In genomic region chrX:13214275-13214674, GRCm38 (mm10) we compare ENCODE assay signal across 10 mouse cellular contexts.
DNase-seq lines count a peak whose midpoint lies in the region; ATAC-seq and TF ChIP-seq lines count a peak whose summit lies in the region.
"Had no signal": no experiment of that assay in that cellular context is flagged by ENCODE, and none has a peak within 500 bp of the region (broad histone marks: within the 10 kb centered on the region; RNA-seq: fewer than 3 reads in every experiment).

No protein-coding gene starts in this region.

- TF ChIP-seq EP300 in ES-Bruce4 (IDR thresholded peaks at IDR 0.05; ENCODE audit: insufficient read depth, low read depth, low read length) = no peak

- no peaks in the 10 kb centered on the region for H3K36me3 ChIP-seq in ES-Bruce4 (ENCODE audit: control insufficient read depth, insufficient read depth, low read length, poor library complexity, severe bottlenecking)
- H3K36me3 ChIP-seq: hindbrain, embryonic 10.5 days had no signal

- no peak for ATAC-seq in inflammation-experienced regulatory T-cells, adult 6 months

- H3K27ac ChIP-seq in ES-Bruce4 (ENCODE audit: insufficient read depth, low read length) = 0 out of 2 replicates have a peak overlapping the region, but pooled peaks have one; percentile 28
- H3K27ac ChIP-seq: hindbrain, embryonic 10.5 days; macrophage had no signal

- H3K4me3 ChIP-seq in ES-Bruce4 (ENCODE audit: low read depth, low read length) = no peak overlapping the region
- H3K4me3 ChIP-seq: hindbrain, embryonic 10.5 days had no signal

- no peaks in the 10 kb centered on the region for H3K4me1 ChIP-seq in ES-Bruce4 (ENCODE audit: control insufficient read depth, insufficient read depth, low read length)
- H3K4me1 ChIP-seq: hindbrain, embryonic 10.5 days had no signal

- H3K9me3 ChIP-seq in ES-Bruce4 (replicated peaks; ENCODE audit: control insufficient read depth, insufficient read depth, low read length, poor library complexity, severe bottlenecking) = no peaks in the 10 kb centered on the region
- H3K9me3 ChIP-seq: hindbrain, embryonic 10.5 days had no signal

- TF ChIP-seq CTCF in ES-Bruce4 (IDR thresholded peaks at IDR 0.05; ENCODE audit: low read depth, low read length) = no peak

- TF ChIP-seq POLR2A in ES-Bruce4 (IDR thresholded peaks at IDR 0.05; ENCODE audit: insufficient read depth, low read length) = no peak

- H3K9ac ChIP-seq in ES-Bruce4 (ENCODE audit: low read depth, poor library complexity, severe bottlenecking) = no peak overlapping the region

- peak; percentile 21 for DNase-seq in kidney, postnatal 10 days
- no peak for DNase-seq in kidney, postnatal 14 days
- DNase-seq in B cell, adult 2 months = peak; percentile 51 to 59
- peak; percentile 21 to 26 for DNase-seq in natural killer cell, adult 2 months (ENCODE audit: low spot score in 2 of 2)
- DNase-seq in heart, adult 9 months (ENCODE audit: low spot score in 2 of 2) = no peak
- DNase-seq: cerebellum, postnatal 25 days had no signal

- no peaks in the 10 kb centered on the region for H3K27me3 ChIP-seq in ES-Bruce4 (ENCODE audit: control insufficient read depth, insufficient read depth, low read length, poor library complexity, severe bottlenecking)

Comparison
In these comparisons a context has a peak if more than half of its experiments do, and no peak if none do; other contexts are left out.
1. DNase-seq: peak in kidney, postnatal 10 days (single experiment), B cell, adult 2 months (2 of 2) and natural killer cell, adult 2 months (2 of 2); none in kidney, postnatal 14 days (single experiment) and heart, adult 9 months (0 of 2).